Mouse (Mus musculus): Measurements from ENCODE around the gene Cyp4f16.

- TF ChIP-seq CTCF (IDR thresholded peaks at IDR 0.05; ENCODE audit: borderline replicate concordance, insufficient read depth, low read depth, low read length) (no peak), POLR2A (IDR thresholded peaks at IDR 0.05; ENCODE audit: borderline replicate concordance, insufficient read depth, low read length) (no peak)
These were observed 8.6 kb upstream of the Cyp4f16 start for GRCm38 (mm10) chr17:32527748-32528147.

Measured in cerebellum, adult 2 months (tissue).